27 mouse cellular contexts compared by ENCODE assay signal in genomic region chr3:133532252-133532651, GRCm38 (mm10). TPM values are rescaled to one million over a fixed set of nuclear protein-coding genes. Genes with fewer than 3 reads are reported as not detected.
DNase-seq lines count a peak whose midpoint lies in the region; ATAC-seq and TF ChIP-seq lines count a peak whose summit lies in the region.
"Had no signal": no experiment of that assay in that cellular context is flagged by ENCODE, and none has a peak within 500 bp of the region (broad histone marks: within the 10 kb centered on the region; RNA-seq: fewer than 3 reads in every experiment).

No protein-coding gene starts in this region.

- DNase-seq in kidney, adult 2 months = no peak
- DNase-seq in lung, postnatal 0 days (ENCODE audit: low spot score) = peak; percentile 31
- no peak for DNase-seq in lung, adult 2 months
- DNase-seq in ES-CJ7 (ENCODE audit: low read depth, low spot score) = peak; percentile 55
- no peak for DNase-seq in hindbrain, postnatal 0 days (ENCODE audit: low spot score)
- DNase-seq: adrenal gland, postnatal 10 days; adrenal gland, postnatal 36 days; B cell, adult 2 months; cerebellum, adult 18-20 months; cerebellum, adult 9-10 months; cerebellum, postnatal 14 days; gastrocnemius, adult 2 months; gastrocnemius, postnatal 14 days; heart, adult 18-20 months; heart, postnatal 10 days; heart, postnatal 4 days had no signal

- H3K9me3 ChIP-seq in kidney, embryonic 14.5 days (ENCODE audit: control insufficient read depth, low read length) = no peaks in the 10 kb centered on the region
- no peaks in the 10 kb centered on the region for H3K9me3 ChIP-seq in lung, postnatal 0 days (ENCODE audit: low read length)
- H3K9me3 ChIP-seq in hindbrain, postnatal 0 days (ENCODE audit: low read length) = no peaks in the 10 kb centered on the region
- H3K9me3 ChIP-seq: forebrain, embryonic 10.5 days; forebrain, embryonic 13.5 days; heart, embryonic 15.5 days; hindbrain, embryonic 12.5 days; hindbrain, embryonic 15.5 days had no signal

- ATAC-seq in kidney, embryonic 14.5 days (ENCODE audit: low FRiP score, low TSS enrichment) = no peak
- no peak for ATAC-seq in lung, postnatal 0 days
- no peak for ATAC-seq in hindbrain, postnatal 0 days
- ATAC-seq in megakaryocyte progenitor cell, adult 5-6 weeks (replicated peaks; ENCODE audit: poor library complexity) = no peak
- ATAC-seq: forebrain, embryonic 13.5 days; forebrain, embryonic 16.5 days; inflammation-experienced regulatory T-cells, adult 6 months; intestine, embryonic 16.5 days had no signal

- H3K4me2 ChIP-seq in kidney, embryonic 14.5 days (replicated peaks; ENCODE audit: low read depth, low read length) = no peak overlapping the region
- H3K4me2 ChIP-seq in lung, postnatal 0 days (replicated peaks; ENCODE audit: low read depth, low read length) = no peak overlapping the region
- no peak overlapping the region for H3K4me2 ChIP-seq in hindbrain, postnatal 0 days (ENCODE audit: low read depth, low read length)
- H3K4me2 ChIP-seq: forebrain, embryonic 13.5 days; heart, embryonic 12.5 days; heart, embryonic 15.5 days; hindbrain, embryonic 12.5 days; hindbrain, embryonic 15.5 days had no signal

- peaks cover 28% of the 10 kb centered on the region for H3K4me1 ChIP-seq in kidney, adult 2 months (ENCODE audit: control insufficient read depth, insufficient read depth, low read length)
- peaks cover 10% of the 10 kb centered on the region; the same call in 1 of the 2 replicates for H3K4me1 ChIP-seq in kidney, embryonic 14.5 days (ENCODE audit: control insufficient read depth, insufficient read depth, low read length)
- H3K4me1 ChIP-seq in lung, postnatal 0 days (ENCODE audit: insufficient read depth, low read depth, low read length) = peaks cover 4% of the 10 kb centered on the region; the same call in 1 of the 2 replicates
- peaks cover 10% of the 10 kb centered on the region for H3K4me1 ChIP-seq in lung, adult 2 months (ENCODE audit: control insufficient read depth, insufficient read depth, low read length)
- no peaks in the 10 kb centered on the region for H3K4me1 ChIP-seq in hindbrain, postnatal 0 days (ENCODE audit: insufficient read depth, low read length)

- no peak overlapping the region for H3K4me3 ChIP-seq in kidney, adult 2 months (ENCODE audit: insufficient read depth, low read depth, low read length)
- no peak overlapping the region for H3K4me3 ChIP-seq in kidney, embryonic 14.5 days (ENCODE audit: low read length)
- no peak overlapping the region for H3K4me3 ChIP-seq in lung, postnatal 0 days (ENCODE audit: low read depth, low read length)
- H3K4me3 ChIP-seq in lung, adult 2 months (replicated peaks; ENCODE audit: extremely low read depth, low read depth, low read length) = no peak overlapping the region
- H3K4me3 ChIP-seq in hindbrain, postnatal 0 days (ENCODE audit: low read length) = no peak overlapping the region
- H3K4me3 ChIP-seq: forebrain, embryonic 10.5 days; forebrain, embryonic 13.5 days; gastrocnemius, adult 2 months; heart, embryonic 12.5 days; heart, embryonic 15.5 days; hindbrain, embryonic 12.5 days; hindbrain, embryonic 15.5 days had no signal

- no peaks in the 10 kb centered on the region for H3K27me3 ChIP-seq in kidney, adult 2 months (replicated peaks; ENCODE audit: control insufficient read depth, insufficient read depth, low read length)
- H3K27me3 ChIP-seq in kidney, embryonic 14.5 days (ENCODE audit: control insufficient read depth, insufficient read depth, low read length) = no peaks in the 10 kb centered on the region
- H3K27me3 ChIP-seq in lung, postnatal 0 days (replicated peaks; ENCODE audit: insufficient read depth, low read length) = no peaks in the 10 kb centered on the region
- H3K27me3 ChIP-seq in hindbrain, postnatal 0 days (ENCODE audit: insufficient read depth, low read length) = no peaks in the 10 kb centered on the region
- H3K27me3 ChIP-seq: forebrain, embryonic 13.5 days; heart, embryonic 12.5 days; heart, embryonic 15.5 days; hindbrain, embryonic 12.5 days; hindbrain, embryonic 15.5 days had no signal

- H3K27ac ChIP-seq in kidney, adult 2 months (ENCODE audit: insufficient read depth, low read depth, low read length) = peak overlapping the region; percentile 60; the same call in 1 of the 2 replicates
- H3K27ac ChIP-seq in kidney, embryonic 14.5 days (ENCODE audit: low read depth, low read length) = no peak overlapping the region
- no peak overlapping the region for H3K27ac ChIP-seq in lung, postnatal 0 days (ENCODE audit: low read length)
- no peak overlapping the region for H3K27ac ChIP-seq in hindbrain, postnatal 0 days
- H3K27ac ChIP-seq: forebrain, embryonic 10.5 days; forebrain, embryonic 13.5 days; gastrocnemius, adult 2 months; heart, embryonic 15.5 days; hindbrain, embryonic 12.5 days; hindbrain, embryonic 15.5 days had no signal

- TF ChIP-seq POLR2A in kidney, adult 2 months (IDR thresholded peaks at IDR 0.05; ENCODE audit: low read depth, low read length) = no peak
- no peak for TF ChIP-seq POLR2A in lung, adult 2 months (IDR thresholded peaks at IDR 0.05; ENCODE audit: borderline replicate concordance, extremely low read depth, low read depth, low read length)

- no peaks in the 10 kb centered on the region for H3K36me3 ChIP-seq in kidney, adult 2 months (ENCODE audit: control insufficient read depth, insufficient read depth, low read length)
- no peaks in the 10 kb centered on the region; the same call in 1 of the 2 replicates for H3K36me3 ChIP-seq in kidney, embryonic 14.5 days (ENCODE audit: control insufficient read depth, insufficient read depth, low read length)
- H3K36me3 ChIP-seq in lung, postnatal 0 days (ENCODE audit: insufficient read depth, low read length) = no peaks in the 10 kb centered on the region
- H3K36me3 ChIP-seq in hindbrain, postnatal 0 days (ENCODE audit: insufficient read depth, low read length) = no peaks in the 10 kb centered on the region
- H3K36me3 ChIP-seq: heart, embryonic 15.5 days; hindbrain, embryonic 15.5 days had no signal

- 41% methylated on average over 6 of the region's 6 CpGs for WGBS in kidney, adult 2 months
- WGBS in kidney, embryonic 14.5 days = 83% methylated on average over 6 of the region's 6 CpGs
- 45% methylated on average over 6 of the region's 6 CpGs for WGBS in lung, postnatal 0 days
- WGBS in lung, adult 2 months = 63% methylated on average over 6 of the region's 6 CpGs
- 82% methylated on average over 6 of the region's 6 CpGs for WGBS in hindbrain, postnatal 0 days

- no peak for TF ChIP-seq CTCF in kidney, adult 2 months (conservative IDR thresholded peaks at IDR 0.05; ENCODE audit: insufficient read depth, insufficient read length, low read depth, low read length)
- TF ChIP-seq CTCF in lung, postnatal 0 days (IDR thresholded peaks at IDR 0.05) = no peak
- no peak for TF ChIP-seq CTCF in lung, adult 2 months (IDR thresholded peaks at IDR 0.05; ENCODE audit: insufficient read depth, low read length)
- no peak for TF ChIP-seq CTCF in hindbrain, postnatal 0 days (IDR thresholded peaks at IDR 0.05; ENCODE audit: low read depth)

- no peak for TF ChIP-seq EP300 in lung, postnatal 0 days (IDR thresholded peaks at IDR 0.05)

- H3K9ac ChIP-seq in kidney, embryonic 14.5 days (ENCODE audit: low read depth, low read length) = no peak overlapping the region
- no peak overlapping the region for H3K9ac ChIP-seq in lung, postnatal 0 days (replicated peaks; ENCODE audit: low read depth)
- no peak overlapping the region for H3K9ac ChIP-seq in hindbrain, postnatal 0 days (replicated peaks; ENCODE audit: low read length)
- H3K9ac ChIP-seq: forebrain, embryonic 13.5 days; heart, embryonic 12.5 days; heart, embryonic 15.5 days; hindbrain, embryonic 12.5 days; hindbrain, embryonic 15.5 days had no signal

RNA-seq across cellular contexts. Expression of gene Tet2, which starts 12.7 kb away (rescaled TPM):
- polyA plus RNA-seq in kidney, adult 2 months (2012; rRNA removed) = 15.9 and 22.6 TPM in 2 replicates
- polyA plus RNA-seq in kidney, embryonic 14.5 days (2014; fragmentation: Nextera tagmentation; extraction: Ambion mirVana) = 20.2 and 24.8 TPM in 2 replicates
- polyA plus RNA-seq in lung, postnatal 0 days (2015; fragmentation: Nextera tagmentation; extraction: Ambion mirVana) = 14.6 and 16.1 TPM in 2 replicates
- 9.8 and 17.3 TPM in 2 replicates for polyA plus RNA-seq in lung, adult 2 months (2012; rRNA removed)
- total RNA-seq in hindbrain, postnatal 0 days (2014; rRNA removed) = 26.5 and 26.9 TPM in 2 replicates
- polyA plus RNA-seq in hindbrain, postnatal 0 days (2015; fragmentation: Nextera tagmentation; extraction: Ambion mirVana) = 15.4 and 17.7 TPM in 2 replicates
- total RNA-seq in megakaryocyte progenitor cell, adult 5-6 weeks (2015) = 52.2 and 65.9 TPM in 2 replicates
- 42.4 and 55.8 TPM in 2 replicates for total RNA-seq in megakaryocyte progenitor cell, adult 5-6 weeks (2017)

Comparison
In these comparisons a context has a peak if more than half of its experiments do, and no peak if none do; other contexts are left out.
1. DNase-seq: peak in lung, postnatal 0 days (single experiment) and ES-CJ7 (single experiment); none in kidney, adult 2 months (single experiment), lung, adult 2 months (single experiment) and hindbrain, postnatal 0 days (single experiment).